Mouse (Mus musculus): ENCODE results near the gene E2f7. TPM values are rescaled to one million over a fixed set of nuclear protein-coding genes. Genes with fewer than 3 reads are reported as not detected.

The E2f7 gene
- total RNA-seq, 2 experiments from 2014 or later, result 2.9 to 3.2 TPM

DNA sequence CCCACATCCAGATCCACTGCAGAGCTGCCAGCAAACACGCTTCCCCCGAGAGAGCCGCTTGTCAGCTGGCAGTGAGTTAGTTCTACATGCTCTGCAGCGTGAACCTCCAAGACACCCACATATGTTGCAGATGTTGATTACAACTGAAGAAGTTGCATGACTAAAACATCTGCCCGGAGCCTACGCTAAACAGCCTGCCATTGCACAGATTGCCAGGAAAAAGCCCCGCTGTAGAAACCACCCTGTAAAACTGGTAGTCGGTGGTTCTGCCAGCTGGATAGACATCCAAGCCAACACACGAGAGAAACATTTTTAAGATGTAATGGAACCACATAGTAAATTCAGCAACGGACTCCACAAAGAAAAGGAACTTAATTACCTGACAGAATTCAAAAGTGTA, 24.3 kb downstream of the E2f7 start:
- DNase-seq, result no peak
- intact Hi-C loops (cut with DNase I), result no loop called here

DNA sequence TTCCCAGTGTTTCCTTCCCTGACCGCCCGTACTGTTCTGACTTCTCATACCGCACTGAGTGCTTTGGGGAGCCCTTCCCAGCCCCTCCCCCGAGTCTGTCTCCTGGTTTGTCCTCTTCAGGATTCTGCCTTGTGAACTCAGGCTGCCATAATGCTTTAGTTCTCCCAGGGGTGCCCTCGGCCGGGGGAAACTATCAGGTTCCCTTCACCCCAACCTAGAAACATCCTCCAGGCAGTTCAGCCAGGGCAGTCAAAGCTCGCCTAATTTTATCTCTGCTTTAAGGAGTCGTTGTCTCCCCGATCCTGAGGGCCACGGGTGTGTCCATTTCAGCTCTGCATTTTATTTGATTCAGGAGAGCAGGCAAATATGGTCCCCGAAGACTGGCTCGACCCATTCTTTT, 28.0 kb downstream of the E2f7 start:
- intact Hi-C loops (cut with DNase I), result no loop called here
- no peak for DNase-seq

DNA sequence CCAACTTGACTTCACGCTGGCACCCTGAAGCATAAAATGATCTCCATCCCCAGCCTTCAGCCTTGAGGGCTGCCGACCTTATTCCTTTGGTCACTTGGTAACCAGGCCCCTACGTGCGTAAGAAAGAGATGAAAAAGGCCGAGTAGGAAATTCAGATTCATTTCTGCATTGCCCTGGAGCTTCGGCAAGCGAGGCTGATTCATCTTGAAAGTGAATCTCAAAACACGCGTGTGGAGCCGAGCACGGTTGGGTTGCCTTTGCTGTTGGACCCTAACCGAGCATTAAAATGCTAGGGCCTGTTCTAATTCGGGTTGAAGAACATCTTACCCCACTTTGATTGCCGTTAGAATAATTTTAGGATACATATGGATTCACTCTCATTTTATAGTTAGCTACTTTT, 28.6 kb downstream of the E2f7 start:
- no peak for DNase-seq
- intact Hi-C loops (cut with DNase I), result no loop called here

DNA sequence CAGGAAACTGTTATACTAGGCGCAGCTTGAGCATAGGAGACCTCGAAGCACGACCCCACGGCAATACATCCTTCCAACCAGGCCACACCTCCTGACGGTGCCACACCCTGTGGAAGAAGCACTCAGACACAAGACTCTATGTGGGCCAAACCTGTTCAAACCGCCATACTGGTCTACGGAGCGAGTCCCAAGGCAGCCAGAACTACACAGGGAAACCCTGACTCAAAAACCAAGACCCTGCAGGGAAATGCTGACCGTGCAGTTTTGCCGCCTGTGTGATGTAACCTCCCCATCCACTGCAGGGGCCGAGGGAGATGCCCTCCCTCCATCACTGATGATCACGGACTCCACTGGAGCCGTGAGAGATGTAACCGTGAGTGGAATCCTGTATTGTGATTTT, 36.5 kb downstream of the E2f7 start:
- intact Hi-C loops (cut with DNase I), result no loop called here
- DNase-seq, result no peak

DNA sequence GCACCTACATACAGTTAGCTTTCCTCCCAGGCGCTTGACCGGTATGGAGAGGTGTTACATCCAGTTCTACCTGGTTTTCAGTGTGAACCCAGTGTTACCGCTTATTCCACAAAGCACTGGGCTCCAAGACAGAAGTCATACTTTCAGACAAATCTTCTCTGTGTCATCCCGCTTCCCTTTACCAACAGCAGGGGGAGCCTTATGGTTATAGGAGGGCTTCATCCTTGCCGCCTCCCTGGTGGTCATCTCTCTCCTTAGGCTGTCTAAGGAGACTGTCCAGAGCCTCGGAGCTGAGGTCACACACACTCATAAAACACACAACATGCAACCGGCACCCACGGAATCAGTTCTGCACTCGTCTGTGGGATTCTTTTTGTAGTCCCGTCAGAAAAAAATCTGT, 37.4 kb downstream of the E2f7 start:
- intact Hi-C loops (cut with DNase I), result no loop called here
- peak in 1 of 2 experiments; percentile 35 for DNase-seq

DNA sequence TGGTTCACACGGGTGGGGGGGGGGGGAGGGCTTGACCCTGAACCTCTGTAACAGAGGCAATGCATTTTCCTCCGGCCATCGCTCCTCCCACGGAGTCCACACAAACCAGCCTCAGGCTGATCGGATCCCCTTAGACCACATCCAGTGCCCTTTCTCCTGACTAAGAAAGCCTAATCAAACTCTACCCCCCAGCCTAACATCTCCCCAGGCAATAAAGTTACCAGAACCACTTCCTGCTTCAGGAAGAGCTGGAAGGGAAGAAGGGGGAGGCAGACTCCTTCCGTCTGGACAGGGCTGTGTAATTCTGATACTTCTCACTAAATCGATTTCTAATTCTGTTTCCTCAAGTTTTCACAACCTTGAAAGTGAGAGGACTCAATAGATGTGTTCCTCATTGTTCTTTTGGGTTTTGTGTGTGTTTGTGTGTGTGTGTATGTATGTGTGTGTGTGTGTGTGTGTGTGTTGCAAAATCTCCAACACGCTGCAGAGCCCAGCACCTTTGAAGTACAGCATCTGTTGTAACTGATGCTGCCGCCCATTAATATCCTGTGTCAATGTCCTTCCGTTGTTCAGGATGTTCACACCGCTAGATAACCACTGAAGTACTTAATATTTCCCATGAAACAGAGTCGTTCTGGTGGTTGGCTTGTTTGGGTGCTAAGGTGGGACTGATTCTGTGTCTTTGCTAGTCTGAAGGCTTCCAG, 43.0 kb downstream of the E2f7 start:
- intact Hi-C loops (cut with DNase I), result no loop called here
- DNase-seq, result no peak

DNA sequence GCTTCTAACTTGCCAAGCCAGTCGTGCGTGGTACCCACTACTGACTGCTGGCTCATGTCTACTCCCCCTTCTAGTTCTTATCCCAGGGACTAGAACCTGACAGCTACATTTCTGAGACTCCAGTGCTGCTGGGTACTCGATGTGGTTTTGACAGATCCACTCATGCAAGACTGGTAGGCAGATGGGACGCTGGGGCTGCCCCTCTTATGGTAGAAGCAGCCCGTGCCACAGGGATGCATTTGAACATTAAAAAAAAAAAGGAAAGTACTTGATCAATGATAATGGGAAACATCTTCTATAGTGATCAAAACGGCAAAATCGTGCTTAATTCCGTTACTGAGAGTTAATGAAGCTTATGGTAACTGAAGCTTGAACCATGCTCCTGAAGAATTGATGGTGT, 44.4 kb downstream of the E2f7 start:
- intact Hi-C loops (cut with DNase I), result loop anchor here (5.0 kb wide), 1 partner anchor 313 kb away; no protein-coding TSS in a partner anchor
- no peak for DNase-seq

DNA sequence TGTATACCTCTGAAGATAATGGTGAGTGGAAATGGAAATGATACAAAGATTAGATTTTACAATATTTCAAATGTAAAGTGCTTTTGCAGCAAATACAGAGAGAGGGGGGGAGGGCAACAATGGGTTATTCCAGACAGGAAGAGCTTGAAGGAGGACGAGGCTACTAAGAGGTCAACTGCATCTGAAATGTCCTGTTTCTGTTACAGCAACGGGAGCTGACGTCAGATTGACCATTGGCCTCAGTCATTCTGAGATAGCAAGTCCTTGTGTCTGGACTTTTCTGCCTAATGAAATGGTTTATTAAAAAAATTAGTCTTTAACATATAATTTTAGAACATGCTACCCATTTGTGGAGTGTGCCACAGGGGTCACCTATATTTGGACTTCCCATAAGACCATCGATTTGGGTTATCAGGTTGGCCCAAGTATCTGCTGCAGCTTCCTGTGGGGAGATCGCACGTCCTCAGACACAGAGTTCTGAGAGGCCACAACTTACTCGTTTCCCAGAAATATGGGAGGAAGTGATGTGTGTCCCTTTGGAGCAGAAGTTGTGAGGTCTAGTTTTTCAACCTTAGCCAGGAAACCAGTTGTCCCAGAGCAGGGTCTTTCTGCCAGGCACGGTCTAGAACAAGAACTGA, 48.0 kb downstream of the E2f7 start:
- no peak for DNase-seq
- intact Hi-C loops (cut with DNase I), result loop anchor here (5.0 kb wide), 1 partner anchor 309 kb away; no protein-coding TSS in a partner anchor

DNA sequence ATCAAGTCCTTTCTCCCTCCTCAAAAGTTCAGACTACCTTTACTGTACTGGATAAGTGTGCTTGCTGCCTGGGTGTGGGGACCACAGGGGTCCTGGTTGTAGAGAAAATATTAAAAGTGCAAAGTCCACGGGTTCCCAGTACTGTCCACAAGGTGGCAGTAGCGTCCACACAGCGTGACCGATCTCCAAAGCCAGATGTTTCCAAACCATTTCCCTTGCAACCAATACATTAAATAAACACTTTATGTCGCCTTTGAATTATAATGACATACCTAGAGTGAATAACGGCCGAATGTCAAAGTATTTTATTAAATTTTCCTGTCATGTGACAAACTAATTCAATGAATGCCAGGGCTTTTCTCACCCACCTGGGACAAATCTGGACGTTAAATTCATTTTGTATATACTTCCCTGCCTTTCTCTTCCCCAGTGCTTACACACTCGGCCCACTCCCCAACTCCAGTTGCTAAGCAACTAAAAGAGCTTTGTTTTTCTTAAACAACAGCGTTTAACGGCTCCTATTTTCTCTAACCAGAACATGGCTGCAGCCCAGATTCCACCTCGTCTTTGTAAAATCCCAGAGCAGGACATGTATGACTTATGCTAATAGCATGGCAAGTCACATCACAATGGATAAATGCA, 49.4 kb downstream of the E2f7 start:
- intact Hi-C loops (cut with DNase I), result loop anchor here (2.0 to 5.0 kb wide), 2 partner anchors 178 to 308 kb away; no protein-coding TSS in a partner anchor
- DNase-seq, result peak; percentile 51 to 64

DNA sequence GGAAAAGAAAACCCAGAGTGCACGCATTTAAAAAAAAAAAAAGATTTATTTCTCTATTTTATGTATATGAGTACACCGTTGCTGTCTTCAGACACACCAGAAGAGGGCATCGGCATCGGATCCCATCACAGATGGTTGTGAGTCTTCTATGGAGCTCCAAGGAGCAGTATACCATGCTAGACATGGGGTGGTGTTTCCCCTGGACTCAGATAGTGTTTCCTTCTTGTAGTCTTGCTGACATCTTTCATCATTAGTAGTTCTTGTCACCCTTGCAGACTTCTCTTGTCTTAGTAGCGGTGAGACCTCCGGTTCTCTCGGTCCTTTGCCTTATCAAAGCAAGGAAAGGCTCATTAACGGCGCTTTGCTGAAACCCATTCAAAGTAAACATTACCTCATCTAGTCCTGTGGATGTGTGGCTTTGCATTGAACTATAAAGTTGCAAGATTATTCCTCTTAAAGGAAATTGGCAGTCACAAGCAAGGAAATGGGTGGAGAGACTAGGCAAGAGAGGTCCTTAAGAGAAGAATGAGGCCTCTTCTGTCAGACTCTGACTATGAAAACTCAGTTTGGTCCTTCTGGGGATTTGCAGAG, 50.1 kb downstream of the E2f7 start:
- intact Hi-C loops (cut with DNase I), result loop anchor here (2.0 kb wide), 1 partner anchor 178 kb away; no protein-coding TSS in a partner anchor
- DNase-seq, result no peak

DNA sequence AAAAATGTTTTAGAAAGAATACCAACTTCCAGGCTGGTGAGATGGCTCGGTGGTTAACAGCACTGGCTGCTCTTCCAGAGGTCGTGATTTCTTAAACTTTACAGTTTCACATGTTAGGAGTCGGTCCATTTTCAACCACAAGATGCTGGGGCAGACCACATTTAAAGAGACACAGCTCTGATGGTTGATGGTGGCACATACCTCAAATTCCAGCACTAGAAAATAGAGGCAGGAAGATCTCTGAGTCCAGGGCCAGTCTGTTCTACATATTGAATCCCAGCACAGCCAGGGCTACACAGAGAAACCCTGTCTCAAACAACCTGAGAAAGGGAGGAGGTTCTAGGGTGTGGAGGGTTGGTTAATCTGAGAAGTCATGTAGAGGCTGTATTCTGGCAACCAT, 56.1 kb downstream of the E2f7 start:
- intact Hi-C loops (cut with DNase I), result no loop called here
- DNase-seq, result no peak

DNA sequence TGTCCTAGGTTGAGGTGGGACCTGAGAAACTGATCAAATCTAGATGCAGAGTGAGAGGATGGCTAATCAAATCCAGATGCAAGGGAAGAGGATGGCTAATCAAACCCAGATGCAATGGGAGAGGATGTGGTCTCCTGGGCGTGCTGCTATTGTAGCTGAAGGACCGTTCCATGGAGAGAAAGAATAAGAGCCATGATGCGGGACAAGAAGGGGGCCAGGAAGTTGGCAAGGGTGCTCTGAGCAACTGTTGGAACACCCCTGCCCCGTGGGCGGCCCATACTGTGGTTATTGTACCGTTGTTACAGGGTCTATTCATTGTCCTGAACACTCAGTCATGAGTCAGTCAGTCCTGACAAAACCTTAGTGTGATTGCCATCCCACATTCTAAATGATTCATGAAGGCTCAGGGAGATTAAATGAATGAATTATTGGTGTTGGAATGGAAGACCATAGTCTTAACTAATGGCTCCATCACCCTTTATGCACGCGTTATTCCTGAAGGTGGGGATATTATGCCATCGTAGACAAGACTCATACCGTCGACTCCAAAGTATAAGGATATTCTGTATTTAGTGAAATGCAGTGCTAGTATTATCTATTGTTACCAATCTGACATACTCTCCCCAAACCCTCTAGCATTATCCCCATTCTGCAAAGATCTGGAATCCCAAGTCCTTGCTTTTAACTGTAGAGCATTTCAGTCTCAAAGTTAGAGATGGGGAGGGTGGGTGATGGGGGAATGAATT, 59.2 kb downstream of the E2f7 start:
- intact Hi-C loops (cut with DNase I), result no loop called here
- no peak for DNase-seq

DNA sequence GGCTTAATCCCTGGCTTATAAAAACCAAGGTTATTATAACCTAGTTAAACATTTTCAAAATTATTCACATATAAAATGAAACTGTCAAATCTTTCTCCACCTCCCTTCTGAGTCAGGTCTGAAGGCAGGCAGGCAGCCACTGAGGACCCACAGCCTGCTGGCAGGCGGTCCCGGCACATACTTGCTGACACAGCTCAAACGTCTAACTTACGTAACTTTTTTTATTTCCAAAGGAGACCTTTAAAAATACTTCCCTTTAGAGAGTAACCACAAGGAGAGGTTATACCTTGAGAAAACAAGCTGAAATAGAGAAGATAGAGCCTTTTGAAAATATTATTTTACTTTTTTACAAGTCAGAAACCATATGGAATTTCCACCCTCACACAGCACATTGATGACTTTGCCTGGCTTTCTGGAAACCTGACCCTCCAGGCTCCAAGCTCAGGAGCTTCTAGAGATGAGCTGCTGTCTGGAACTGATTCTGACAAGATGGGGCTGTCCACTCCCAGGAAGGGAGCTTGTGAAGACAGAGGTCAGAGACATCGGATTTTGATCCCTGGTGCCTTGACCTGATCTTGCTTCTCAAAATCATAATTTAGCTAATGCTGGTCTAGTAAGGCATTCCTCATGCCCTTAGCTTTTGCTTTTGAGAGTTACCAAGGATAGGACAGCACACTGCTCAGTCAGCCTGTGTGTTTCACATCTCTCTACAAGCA, 59.9 kb downstream of the E2f7 start:
- peak in 1 of 2 experiments; percentile 14 for DNase-seq
- intact Hi-C loops (cut with DNase I), result no loop called here

DNA sequence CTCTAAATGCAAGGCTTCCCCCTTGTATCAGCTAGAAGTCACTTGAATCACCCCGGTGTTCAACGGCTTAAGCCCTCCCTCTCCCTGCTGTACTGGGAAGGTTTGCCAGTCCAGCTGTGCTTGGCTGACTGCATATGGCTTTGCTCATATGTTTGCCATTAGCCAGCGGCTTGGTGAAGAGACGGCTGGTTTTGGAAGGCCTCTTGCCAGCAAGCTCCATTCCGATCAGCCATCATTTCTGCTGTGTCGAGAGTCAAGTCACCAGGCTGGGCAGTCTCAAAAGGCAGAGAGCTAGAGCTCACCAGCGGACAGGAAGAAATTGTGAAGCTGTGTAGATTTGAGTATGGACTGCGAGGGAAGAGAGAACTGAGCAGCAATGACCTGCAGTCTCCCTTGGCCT, 61.2 kb downstream of the E2f7 start:
- DNase-seq, result no peak
- intact Hi-C loops (cut with DNase I), result no loop called here

DNA sequence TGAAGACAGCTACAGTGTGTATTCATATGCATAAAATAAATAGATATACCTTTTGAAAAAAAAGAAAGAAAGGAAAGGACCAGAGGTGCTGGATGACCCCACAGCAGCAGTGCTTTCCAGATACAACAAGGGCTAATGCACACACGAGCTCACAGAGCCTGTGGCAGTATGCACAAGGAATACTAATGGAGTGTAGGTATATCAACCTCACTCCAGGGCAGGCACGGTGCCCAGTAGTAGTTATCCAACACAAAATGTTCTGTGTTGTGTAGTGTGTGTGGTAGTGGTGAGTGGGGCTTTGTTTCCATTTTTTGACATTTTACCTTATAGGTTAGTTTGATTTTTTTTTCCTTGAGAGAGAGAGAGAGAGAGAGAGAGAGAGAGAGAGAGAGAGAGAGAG, 65.3 kb downstream of the E2f7 start:
- DNase-seq, result no peak
- intact Hi-C loops (cut with DNase I), result no loop called here

DNA sequence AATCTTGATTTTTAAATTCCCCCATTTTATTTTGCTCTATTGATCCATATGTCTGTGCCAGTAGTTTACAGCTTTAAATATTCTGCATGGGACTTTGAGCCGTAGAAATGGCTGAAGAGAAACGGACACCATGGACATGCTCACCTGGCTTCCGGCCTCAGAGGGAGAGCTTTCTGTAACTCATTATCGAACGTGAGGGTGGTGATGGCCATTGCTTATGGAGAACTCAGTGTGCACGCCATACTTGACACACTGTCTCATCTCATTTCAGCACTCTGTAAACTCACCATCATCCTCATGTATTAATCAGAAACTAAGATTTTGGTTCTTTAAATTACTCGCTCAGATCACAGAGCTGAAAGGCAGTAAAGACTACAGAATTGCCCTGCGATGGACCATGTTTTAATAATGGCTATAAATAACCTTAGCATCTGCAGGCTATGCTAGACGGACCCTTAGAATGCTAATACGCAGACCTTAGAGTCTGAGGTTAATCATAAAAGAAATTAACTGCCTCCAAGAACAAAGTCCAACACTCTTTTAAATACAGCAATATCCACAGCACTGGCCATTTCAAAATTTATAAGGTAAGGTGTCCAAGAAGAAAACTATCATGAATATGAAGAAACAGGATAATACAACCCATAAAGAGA, 66.1 kb downstream of the E2f7 start:
- intact Hi-C loops (cut with DNase I), result no loop called here

DNA sequence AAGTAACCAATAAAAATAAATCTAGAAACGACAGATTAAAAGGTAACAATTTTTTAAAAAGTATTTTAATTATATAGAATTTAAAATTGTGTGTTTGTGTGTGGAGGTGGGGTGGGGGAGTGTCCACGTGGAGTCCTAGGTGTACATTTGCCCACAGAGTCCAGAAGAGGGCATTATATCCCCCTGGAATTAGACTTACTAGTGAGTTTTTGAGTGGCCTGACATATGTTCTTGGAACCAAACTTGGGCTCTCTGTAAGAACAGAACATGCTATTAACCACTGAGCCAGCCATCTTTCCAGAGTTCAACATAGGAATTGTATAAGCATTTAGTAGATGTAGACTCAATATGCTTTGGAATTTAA, 66.6 kb downstream of the E2f7 start:
- DNase-seq, result no peak
- intact Hi-C loops (cut with DNase I), result no loop called here

More for the DNA sequence above, 66.1 kb downstream of the E2f7 start:
- DNase-seq, result no peak

DNA sequence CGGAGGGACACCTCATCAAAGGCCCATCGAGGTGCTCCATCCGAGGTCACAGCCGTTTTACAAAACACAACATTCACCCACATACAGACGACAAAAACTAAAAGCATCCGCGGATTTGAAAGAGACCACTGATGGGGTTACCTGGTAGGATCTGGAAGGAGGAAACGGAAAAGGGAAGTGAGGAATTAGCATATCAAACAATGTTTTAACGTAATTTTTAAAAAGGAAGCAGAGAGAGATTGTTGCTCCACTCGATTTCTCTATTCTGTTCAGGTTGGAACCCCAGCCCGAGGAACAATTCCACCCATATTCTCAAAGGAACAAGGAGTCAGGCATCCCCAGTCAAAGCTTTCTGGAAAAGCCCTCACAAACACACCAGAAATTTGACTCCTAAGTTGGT, 75.9 kb downstream of the E2f7 start:
- intact Hi-C loops (cut with DNase I), result no loop called here

DNA sequence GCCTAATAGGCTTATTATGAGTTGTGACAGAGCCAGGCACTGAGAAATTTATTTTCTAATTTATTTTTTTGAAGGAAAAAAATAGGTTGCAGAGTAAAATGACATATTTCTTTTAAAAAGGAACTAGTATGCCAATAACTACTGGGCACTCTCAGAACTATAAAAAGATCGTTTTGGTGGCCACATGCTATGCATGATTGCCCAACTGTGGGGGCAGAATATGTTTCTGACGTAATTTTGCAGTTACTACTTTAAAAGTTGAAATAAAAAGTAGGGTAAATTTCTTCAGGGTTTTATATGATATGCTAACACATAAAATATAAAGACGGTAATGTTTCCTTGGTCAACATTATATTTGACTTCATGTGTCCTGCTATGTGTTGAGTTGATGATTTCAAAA, 76.5 kb downstream of the E2f7 start:
- intact Hi-C loops (cut with DNase I), result no loop called here

More for the DNA sequence above, 75.9 kb downstream of the E2f7 start:
- no peak for DNase-seq

More for the DNA sequence above, 76.5 kb downstream of the E2f7 start:
- no peak for DNase-seq

All from heart, postnatal 14 days (tissue).